Mouse (Mus musculus): ENCODE data around the gene Ubxn10. TPM values are rescaled to one million over a fixed set of nuclear protein-coding genes. Genes with fewer than 3 reads are reported as not detected.
A peak's percentile ranks its signal among the peaks of the same experiment; 100 is the strongest.

Gene Ubxn10
- under 1 TPM; 0.20 to 0.28 TPM for total RNA-seq (2021)
- long read RNA-seq, experiment 1: 0 reads
- long read RNA-seq, experiment 2: 0 reads

DNA sequence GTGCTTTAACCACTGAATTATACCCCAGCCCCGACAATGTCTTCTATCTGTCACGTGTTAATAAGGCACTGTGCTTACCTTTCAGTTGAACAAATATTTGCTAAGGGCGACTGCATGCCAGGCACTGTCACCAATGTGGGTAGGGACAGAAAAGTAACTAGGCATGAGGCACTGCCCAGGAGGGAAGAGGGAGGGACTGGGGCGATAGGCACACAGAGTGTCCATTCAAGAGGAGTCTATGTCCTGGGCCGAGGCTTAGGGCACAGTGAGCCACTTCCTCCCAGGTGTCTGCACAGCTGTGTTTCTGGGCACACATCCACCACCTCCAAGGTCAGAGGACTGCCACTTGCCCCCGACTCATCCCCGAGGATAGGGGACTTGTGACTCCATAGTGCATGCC is at the start of gene Ubxn10:
Ubxn10 (minus strand) TSS at position 137 of the 400 bp plus-strand sequence.
- no peak for DNase-seq

DNA sequence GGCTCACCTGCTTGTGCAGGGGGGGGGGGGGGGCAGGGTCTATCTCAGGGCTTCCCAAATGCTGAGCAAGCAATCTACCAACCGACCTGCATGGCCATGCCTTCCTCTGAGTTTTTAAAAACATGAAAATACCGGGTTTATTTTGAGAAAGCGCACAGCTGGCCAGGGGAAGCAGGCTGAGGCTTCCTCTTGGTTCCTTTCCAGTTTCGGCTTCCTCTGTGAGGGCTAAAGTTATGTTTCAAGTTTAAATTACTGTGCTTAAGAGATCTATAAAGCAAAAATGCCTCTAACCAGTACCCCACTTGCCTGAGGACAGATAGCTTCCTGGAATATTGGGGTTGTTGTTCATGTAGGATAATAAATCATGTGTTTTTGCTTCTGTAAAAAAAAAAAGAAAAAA is 49.2 kb upstream of the Ubxn10 start:
- no peak for DNase-seq

DNA sequence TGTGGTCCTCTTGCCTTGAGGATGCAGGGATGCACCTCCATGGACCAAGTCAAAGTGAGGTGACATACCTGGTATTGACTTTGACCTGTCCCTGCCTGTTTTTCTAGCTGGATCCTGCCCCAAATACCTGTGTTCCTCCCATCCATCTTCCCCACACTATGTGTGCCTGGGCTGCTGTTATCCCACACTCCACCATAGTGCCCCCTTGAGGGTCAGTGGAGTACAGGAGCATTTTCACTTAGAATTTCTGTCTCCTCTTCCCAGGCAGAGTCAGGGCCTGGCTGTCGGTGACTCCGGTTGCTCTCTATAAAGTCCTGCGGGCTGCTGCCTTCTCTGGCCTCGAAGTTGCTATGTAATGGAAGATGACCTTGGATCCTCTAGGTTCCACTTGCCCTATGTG is 48.8 kb upstream of the Ubxn10 start:
- no peak for DNase-seq

DNA sequence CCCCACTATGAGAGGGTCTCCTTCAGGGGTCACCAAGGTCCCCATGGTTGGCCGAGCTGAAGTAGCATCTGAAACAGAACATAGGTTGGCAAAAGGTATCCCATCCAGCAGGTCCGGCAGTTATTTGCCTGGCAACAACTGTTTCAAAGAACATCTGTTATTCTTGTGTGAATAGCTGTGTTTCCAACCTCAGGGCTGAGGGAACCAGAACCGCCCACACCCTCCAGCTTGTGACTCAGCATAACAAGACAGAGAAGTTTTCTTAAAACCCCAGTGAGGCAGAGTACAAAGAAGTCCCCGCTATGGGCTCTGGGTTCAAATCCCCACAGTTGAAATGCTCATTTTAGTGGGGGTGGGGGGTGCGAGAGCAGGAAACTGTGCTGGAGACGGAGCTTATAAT is 45.1 kb upstream of the Ubxn10 start:
- DNase-seq: no peak

DNA sequence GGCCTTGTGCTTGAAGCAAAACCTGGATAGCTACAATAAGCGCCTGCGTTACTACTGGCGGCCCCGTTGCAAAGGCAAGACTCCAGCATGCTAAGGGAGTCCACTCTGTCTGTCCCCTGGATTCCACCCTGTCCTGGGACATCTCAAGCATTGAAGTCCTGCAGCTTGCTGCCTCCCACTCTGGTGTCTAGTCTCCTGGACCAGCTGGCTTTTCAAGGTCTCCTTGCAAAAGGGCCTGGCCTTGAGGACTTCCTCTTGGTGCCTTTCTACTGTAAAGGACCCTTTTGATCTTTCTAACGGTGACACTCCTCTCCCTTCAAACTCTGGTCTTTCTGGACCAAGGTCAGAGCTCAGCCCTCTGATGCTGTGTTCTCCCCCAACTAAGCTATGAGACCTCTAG is 43.3 kb upstream of the Ubxn10 start:
- DNase-seq: no peak

DNA sequence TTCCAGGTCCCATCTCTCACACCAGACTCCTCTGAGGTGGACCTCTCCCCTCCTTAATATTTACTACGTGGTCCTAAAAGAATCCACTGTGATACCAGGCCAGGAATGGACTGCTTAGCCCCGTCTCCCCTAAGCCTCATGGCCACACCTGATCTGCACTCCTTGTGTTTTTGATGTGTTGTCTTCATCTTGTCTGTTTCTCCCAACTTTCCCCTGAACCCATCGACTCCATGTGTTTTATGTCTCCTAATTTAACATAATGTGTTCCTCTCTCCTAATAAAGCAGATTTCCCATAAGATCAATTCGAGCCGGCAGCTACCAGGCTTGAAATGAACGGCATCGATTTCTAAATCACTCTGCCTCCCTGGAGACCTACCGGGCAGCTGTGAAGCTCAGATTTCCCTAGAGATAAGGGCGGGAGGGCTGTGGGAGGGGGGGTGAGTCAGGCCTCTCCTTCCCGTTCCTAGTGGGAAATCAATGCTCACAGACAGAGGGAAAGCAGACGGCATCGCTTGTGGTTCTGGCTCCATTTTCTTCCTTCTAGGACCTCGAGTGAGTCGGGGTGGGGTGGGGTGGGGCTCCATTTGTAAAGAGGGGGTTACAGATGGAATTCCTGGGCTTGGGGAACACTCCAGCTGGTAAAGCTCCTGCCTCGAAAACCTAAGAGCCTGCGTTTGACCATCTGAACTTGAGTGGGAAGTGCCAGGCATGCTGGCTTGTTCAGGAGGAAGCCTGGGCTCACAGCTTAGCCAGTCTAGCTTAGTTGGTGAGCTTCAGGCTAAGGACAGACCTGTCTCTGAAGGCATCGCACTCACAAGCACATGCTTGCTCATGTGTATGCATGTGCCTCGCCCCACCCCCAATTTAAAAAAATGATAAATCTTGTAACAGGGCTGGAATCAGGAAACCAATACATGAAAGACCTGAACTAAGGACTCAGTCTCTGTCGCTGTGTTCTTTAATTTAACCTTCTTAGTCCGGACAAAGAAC is 40.7 kb upstream of the Ubxn10 start:
- DNase-seq: no peak

DNA sequence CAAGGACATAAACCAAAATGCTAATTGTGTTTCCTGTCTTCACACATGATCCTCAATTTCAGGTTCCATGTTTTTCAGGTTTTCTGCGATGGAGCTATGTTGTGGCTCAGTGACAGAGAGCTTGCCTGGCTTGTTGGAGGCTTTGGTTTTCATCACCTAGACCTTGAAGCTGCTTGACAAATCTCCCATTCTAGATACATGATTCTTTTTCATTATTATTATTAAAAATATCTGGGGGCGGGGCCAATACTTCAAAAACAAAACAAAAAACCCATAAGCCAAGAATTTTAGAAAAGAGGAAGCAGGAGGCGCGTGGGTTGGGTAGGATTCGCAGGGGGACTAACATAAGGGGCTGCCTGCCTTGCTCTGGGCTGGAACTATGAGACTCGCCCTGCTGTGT is 38.5 kb upstream of the Ubxn10 start, which contains the start of gene Pla2g2d:
Pla2g2d (plus strand) TSS at position 301 of the 400 bp plus-strand sequence.
- no peak for DNase-seq

DNA sequence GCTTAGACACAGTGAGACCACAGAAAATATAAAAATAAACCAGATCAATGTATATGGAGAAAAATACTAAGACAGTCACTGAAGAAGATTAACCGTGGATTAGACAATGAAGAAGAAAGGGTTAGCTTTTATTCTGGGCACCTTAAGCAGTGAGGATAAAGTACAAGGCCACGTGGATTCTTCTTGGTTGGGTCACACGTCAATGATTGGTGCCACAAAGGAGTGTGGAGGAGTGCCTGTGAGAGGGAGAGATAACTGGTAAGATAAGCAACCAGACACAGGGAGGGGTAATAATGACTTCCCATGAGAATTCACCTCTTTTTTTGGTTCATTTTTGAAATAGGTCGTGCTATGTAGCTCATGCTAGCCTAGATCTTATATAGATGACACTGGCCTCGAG is 35.4 kb upstream of the Ubxn10 start:
- no peak for DNase-seq

DNA sequence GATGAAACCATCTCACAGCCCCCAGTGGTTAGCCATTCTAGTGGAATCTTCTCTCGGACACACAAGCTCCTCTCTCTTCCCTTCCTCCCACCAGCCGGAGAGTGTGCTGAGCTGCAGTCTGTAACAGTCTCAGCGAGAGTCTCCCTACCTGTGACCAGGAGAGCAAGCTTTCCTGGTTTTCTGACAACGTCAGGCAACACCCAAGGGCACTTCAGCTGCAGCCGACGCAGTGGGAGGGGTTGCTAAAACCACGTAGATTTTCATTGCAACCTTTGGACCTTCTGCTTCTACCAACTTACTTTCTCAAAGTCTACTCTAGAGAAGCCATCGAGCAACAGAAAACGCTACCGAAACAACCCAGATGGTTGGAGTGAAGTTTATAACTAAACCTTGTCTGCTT is 35.0 kb upstream of the Ubxn10 start:
- no peak for DNase-seq

DNA sequence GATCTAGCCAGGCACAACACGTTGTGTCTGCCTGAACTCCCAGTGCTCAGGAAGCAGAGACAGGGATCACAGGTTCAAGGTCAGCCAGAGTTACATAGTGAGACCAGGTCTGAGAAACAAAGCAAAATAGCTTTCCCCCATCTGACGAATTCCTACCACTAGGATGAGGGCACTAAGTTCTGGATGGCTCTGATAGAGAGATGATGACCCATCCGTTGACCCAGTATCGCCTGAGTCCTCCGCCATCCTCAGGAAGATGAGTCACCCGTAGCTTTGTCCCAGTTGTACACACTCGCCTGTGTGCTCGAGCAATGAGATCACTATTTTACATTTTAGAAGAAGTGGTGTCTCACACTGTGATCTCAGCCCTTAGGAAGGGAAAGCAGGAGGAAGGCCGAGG is 25.3 kb upstream of the Ubxn10 start:
- DNase-seq: no peak

DNA sequence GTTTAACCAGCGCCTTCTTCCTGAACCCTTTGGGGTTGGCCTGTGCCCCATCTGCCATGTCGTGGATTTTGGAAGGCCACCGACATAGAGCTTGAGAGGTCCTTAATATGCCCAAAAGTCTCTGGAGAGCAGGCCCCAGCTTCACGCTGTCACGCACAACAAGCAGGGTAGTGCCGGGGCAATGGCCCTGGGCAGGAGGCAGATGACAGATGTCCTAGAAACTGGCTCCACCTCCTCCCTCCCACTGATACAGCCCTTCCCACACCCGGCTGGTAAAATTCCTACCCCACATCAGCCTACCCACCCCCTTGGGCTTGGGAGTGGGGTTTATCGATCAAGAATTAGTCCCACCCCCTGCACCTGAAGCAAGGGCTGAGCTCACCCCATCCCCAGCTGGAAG is 20.4 kb upstream of the Ubxn10 start, which contains the start of gene Pla2g2f:
Pla2g2f (minus strand) TSS at position 211 of the 400 bp plus-strand sequence.
- DNase-seq: no peak

DNA sequence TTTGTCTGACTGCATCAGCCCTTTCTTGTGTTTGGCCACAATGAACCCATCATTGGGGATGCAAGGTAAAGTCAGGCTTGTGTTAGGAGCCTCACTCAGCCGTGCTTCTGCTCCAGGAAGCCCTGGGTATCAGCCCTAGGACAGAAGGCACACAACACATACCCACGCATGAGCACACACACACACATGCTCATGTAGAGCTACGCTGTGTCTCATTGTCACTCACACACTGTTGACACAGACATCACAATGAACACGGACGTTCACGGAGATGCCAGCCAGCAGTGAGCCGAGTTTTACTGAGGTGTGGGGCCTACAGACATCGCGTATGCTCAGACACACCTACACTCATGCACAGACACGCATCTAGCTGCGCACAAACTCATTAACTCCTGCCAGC is 19.0 kb upstream of the Ubxn10 start:
- no peak for DNase-seq

DNA sequence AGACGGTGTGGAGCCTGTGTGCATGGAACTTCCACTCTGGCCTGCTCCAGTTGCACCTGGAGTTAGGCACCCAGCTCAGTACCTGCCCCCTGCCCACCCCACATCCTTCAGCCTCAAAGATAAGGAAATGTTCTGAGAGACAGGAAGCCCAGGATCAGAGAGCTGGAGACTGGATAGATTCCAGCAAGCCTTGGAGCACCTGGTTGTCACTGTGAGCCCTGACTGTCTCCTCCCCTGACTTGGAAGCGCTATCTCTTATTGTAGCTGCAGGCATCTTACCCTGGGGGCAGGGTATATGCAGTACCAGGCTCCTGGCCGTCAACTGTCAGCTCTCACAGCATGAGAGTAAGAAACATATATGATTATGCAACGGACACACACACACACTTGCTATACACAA is 18.5 kb upstream of the Ubxn10 start:
- no peak for DNase-seq

DNA sequence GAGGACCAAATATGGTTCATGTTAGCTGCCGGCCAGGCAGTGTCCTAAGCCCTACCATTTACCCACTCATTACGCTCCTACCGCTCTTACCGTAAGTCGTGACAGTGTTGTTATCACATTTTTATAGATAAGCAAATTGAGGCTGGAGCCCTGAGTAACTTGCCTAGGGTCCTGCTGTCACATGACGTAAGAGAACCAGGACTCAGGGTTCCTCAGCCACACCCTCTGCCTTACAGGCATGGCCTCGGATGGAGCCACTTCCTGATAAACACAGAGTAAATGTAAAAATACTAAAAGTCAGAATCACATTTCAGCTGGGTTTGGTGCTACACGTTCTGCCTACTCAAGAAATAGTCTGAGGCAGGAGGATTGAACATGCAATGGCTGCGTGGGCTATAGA is 17.5 kb upstream of the Ubxn10 start:
- DNase-seq: no peak

DNA sequence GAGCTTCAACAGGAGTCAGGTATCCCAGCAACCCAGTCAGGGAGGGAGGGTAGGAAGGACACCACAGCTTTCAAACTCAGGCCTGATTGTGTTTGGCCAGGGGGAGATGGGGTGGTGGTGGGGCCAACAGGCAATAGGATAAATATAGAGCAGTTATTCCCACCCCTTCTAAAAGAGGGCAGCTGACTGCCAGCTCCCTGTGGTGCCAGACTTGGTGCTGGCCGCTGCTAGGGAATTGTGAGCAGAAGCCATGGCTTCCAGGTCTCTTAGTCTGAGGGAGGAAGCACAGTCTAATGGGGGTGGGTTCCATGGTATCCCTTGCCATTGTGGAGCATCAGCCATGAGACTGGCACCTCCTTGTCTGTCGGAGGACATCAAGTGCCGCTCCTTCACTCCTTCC is 16.6 kb upstream of the Ubxn10 start:
- DNase-seq: no peak

DNA sequence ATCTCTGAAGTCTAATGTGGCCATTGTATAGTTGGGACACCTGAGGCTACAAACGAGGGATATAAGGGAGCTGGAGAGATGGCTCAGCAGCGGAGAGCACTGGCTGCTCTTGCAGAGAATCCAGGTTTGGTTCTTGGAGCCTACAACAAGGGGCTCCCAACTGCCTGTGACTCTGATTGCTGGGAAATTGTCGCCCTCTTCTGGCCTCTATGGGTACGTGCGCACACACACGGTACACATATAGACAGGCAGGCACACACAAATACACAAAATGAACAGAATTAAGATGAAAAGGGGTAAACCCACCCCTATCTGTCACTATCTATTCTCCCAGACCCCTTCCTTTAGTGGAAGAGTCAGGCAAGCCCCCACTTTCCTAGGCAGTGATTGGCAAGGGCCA is 15.6 kb upstream of the Ubxn10 start:
- DNase-seq: no peak

DNA sequence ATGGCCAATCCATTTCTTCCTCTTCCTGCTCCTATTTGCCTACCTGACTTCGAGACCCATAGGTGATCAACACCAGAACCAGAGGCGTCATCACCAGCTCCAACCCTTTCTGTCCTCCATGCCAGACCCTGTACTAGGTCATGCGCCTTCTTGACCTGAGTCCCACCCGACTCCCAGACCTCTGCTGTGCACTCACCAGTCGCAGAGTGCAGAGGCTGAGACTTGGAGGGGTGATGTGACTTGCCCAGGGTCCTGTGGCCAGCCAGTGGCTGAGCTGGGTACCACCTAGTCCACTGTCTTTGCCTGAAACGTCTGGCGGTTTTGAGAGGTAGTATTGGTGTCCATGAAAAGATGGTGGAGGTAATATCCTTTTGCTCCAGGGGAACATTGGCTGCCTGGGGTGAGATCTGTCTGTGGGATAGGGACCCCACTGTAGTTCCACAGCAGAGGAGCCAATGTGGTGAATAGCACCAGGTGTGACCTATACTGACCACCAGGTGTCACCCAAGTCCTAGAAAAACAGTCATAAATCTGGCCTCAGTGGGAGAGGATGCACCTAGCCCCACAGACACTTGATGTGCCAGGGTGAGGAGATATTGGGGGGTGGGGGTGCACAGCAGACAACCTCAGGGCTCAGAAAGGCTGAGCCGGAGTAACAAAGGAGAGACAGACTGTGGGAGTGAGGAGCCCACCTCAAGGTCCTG is 11.6 kb upstream of the Ubxn10 start:
- DNase-seq: peak; percentile 29

DNA sequence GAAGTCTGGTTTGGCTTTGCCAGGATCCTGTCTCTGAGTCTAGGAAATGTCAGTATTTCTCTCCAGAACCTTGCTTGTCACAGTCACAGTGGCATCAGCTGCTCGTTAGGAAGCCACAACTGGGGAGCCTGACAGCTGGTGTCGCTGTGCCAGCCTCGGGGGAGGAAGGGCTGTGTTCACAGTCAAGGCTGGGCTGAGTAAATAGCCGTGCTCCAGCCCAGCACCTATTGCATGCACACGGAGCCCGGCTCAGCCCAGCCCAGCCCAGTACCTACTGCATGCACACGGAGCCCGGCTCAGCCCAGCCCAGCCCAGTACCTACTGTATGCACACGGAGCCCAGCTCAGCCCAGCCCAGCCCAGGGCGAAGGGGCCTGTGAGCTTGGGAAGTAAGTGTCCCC is 10.9 kb upstream of the Ubxn10 start:
- peak; percentile 33 for DNase-seq

DNA sequence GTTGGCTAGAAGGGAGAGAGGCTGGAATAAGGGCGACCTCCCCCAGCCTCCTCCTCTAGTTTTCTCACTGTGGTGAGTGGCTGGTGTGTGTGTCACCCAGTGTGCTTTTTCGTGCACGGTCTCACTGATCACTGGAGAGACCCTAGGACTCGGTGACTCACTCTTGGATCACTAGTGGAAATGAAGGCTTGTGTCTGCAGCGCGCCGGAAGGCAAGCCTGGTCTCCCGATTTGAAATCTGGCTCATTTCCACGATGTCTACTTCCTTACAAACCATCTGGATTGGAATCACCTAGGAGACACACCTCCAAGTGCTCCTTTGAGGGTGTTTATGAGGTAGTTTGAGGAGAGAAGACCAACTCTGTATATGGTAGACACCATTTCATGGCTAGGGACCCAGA is 9.9 kb upstream of the Ubxn10 start:
- no peak for DNase-seq

DNA sequence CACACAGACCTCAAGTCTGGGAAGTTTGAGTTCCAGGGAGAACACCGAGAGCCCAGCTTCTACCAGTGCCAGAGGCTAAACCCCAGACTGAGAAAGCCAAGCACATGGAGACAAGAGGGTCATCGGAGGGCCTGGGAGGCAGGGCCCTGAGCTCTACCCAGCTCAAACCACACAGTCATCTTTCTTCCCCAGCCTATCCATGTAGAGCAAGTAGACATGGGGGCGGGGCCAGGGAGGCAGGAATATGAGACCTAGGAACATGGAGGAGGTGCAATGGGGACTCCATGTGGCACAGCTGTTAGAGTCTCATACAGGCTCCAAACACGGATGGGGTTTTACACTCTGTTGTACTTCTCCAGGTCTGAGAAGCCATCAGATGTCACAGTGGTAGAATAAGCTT is 8.9 kb upstream of the Ubxn10 start:
- DNase-seq: peak; percentile 41

DNA sequence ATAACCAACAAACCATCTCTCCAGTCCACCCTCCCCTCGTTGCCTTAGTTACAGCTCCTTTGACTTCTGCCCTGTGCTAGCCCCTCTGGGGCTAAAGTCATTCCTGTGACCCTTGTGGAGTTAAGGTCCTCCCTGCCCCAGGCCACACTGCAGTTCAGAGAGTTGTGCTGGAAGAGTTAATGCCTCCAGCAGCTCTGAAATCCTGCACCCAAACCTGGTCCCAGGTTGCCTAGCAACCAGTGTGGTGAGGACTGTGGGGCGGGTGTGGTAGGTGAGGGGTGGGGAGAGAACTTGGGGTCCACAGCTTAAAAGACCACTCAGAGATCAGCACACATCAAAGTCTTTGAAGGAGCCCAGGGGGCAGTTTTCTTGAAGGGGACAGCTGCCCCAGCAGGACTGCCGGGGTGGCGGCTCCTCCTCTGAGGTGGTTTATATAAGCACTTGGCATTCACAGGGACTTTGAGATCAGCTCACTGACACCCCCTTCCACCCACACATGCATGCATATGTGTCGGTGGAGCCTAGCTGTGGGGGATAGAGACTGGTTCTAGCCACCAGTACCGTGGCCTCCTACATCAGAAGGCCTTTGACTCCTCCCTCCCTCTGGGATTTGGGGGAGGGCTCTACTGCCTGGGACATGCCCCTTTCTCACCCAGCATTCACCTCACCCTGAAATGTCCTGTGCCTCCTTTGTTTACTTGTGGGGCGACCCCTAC is 2.3 kb upstream of the Ubxn10 start:
- DNase-seq: no peak

DNA sequence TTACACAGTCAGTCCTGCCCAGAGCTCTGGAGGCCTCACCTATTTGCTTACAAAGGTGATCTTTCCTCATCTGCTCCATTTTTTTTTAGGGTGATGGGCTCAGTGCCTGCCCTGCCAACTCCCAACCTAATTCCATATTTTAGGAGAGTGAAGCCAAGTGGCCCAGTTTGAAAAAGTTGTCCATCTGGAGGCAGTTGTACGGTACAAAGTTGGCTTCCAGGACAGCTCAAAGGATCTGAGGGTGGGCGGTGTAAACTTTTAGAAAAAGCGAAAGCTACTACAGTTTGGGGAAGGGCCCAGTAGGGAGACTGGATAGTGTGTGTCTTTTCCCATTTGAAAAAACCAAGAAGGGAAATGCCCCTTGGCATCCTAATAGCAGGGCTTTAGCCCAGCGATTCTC is 2.1 kb downstream of the Ubxn10 start:
- no peak for DNase-seq

DNA sequence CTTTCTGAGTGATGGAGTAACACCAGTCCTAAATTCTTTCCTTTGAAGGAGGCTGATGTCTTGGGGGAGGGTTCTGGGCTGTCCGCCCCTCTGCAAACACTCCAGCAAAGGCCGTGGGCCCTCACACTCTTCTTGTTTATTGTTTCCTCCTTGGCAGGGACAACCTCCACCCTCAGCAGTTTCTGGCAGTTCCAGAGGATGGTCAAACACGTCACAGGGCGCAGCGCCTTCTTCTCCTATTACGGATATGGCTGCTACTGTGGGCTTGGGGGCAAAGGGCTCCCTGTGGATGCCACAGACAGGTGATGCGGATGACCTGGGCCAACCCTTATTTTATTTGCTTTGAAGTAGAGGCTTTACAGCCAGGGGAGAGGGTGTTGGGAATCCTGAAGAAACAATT is 2.9 kb downstream of the Ubxn10 start:
- no peak for DNase-seq

Measured in gastrocnemius, postnatal 10 days (tissue).